Comparison of ENCODE assay signal across 8 mouse cellular contexts in genomic region chr19:58979436-58980055, GRCm38 (mm10). TPM values are rescaled to one million over a fixed set of nuclear protein-coding genes. Genes with fewer than 3 reads are reported as not detected.
DNase-seq lines count a peak whose midpoint lies in the region; ATAC-seq and TF ChIP-seq lines count a peak whose summit lies in the region.

No protein-coding gene starts in this region.

- no peak for TF ChIP-seq POLR2A in lung, adult 2 months (IDR thresholded peaks at IDR 0.05; ENCODE audit: borderline replicate concordance, extremely low read depth, low read depth, low read length)

- peaks cover 25% of the 10 kb centered on the region for H3K4me1 ChIP-seq in embryonic facial prominence, embryonic 13.5 days
- peaks cover 48% of the 10 kb centered on the region for H3K4me1 ChIP-seq in embryonic facial prominence, embryonic 10.5 days
- H3K4me1 ChIP-seq in lung, postnatal 0 days (ENCODE audit: insufficient read depth, low read depth, low read length) = no peaks in the 10 kb centered on the region
- H3K4me1 ChIP-seq in lung, adult 2 months (ENCODE audit: control insufficient read depth, insufficient read depth, low read length) = no peaks in the 10 kb centered on the region
- no peaks in the 10 kb centered on the region for H3K4me1 ChIP-seq in heart, embryonic 15.5 days (replicated peaks)
- H3K4me1 ChIP-seq in neural tube, embryonic 14.5 days (ENCODE audit: control insufficient read depth, insufficient read depth, low read length) = peaks cover 17% of the 10 kb centered on the region; the same call in 1 of the 2 replicates

- no peak for TF ChIP-seq EP300 in lung, postnatal 0 days (IDR thresholded peaks at IDR 0.05)

- peak overlapping the region; percentile 22; the same call in 1 of the 2 replicates for H3K4me2 ChIP-seq in embryonic facial prominence, embryonic 13.5 days
- no peak overlapping the region; the same call in 1 of the 2 replicates for H3K4me2 ChIP-seq in lung, postnatal 0 days (replicated peaks; ENCODE audit: low read depth, low read length)
- peak overlapping the region; percentile 37 for H3K4me2 ChIP-seq in heart, embryonic 15.5 days
- H3K4me2 ChIP-seq in neural tube, embryonic 14.5 days (ENCODE audit: low read depth, low read length) = peak overlapping the region; percentile 11; the same call in 1 of the 2 replicates

- no peaks in the 10 kb centered on the region for H3K9me3 ChIP-seq in embryonic facial prominence, embryonic 13.5 days
- H3K9me3 ChIP-seq in embryonic facial prominence, embryonic 10.5 days = no peaks in the 10 kb centered on the region
- no peaks in the 10 kb centered on the region for H3K9me3 ChIP-seq in lung, postnatal 0 days (ENCODE audit: low read length)
- H3K9me3 ChIP-seq in heart, embryonic 15.5 days (replicated peaks) = no peaks in the 10 kb centered on the region
- no peaks in the 10 kb centered on the region for H3K9me3 ChIP-seq in neural tube, embryonic 14.5 days (ENCODE audit: control insufficient read depth, low read length)

- no peaks in the 10 kb centered on the region for H3K36me3 ChIP-seq in embryonic facial prominence, embryonic 13.5 days
- H3K36me3 ChIP-seq in embryonic facial prominence, embryonic 10.5 days (replicated peaks) = no peaks in the 10 kb centered on the region
- H3K36me3 ChIP-seq in lung, postnatal 0 days (ENCODE audit: insufficient read depth, low read length) = no peaks in the 10 kb centered on the region
- H3K36me3 ChIP-seq in heart, embryonic 15.5 days = no peaks in the 10 kb centered on the region
- H3K36me3 ChIP-seq in neural tube, embryonic 14.5 days (ENCODE audit: control insufficient read depth, insufficient read depth, low read length) = no peaks in the 10 kb centered on the region

- no peak for ATAC-seq in embryonic facial prominence, embryonic 13.5 days (ENCODE audit: insufficient number of reproducible peaks, insufficient read depth, low FRiP score, low TSS enrichment, low read depth)
- no peak for ATAC-seq in lung, postnatal 0 days
- no peak for ATAC-seq in heart, embryonic 15.5 days (replicated peaks; ENCODE audit: insufficient number of reproducible peaks, insufficient read depth, low FRiP score, low read depth)
- no peak for ATAC-seq in neural tube, embryonic 14.5 days (ENCODE audit: low read depth)

- DNase-seq in embryonic facial prominence, embryonic 10.5 days (ENCODE audit: low spot score) = no peak
- peak; percentile 10 for DNase-seq in lung, postnatal 0 days (ENCODE audit: low spot score)
- DNase-seq in lung, adult 2 months = no peak
- DNase-seq in cerebellum, postnatal 10 days = peak; percentile 81
- no peak for DNase-seq in thymus, adult 18-20 months

- no peak overlapping the region for H3K9ac ChIP-seq in embryonic facial prominence, embryonic 13.5 days
- H3K9ac ChIP-seq in lung, postnatal 0 days (replicated peaks; ENCODE audit: low read depth) = no peak overlapping the region
- H3K9ac ChIP-seq in heart, embryonic 15.5 days = no peak overlapping the region
- no peak overlapping the region for H3K9ac ChIP-seq in neural tube, embryonic 14.5 days (replicated peaks; ENCODE audit: low read depth, low read length)

- no peak overlapping the region for H3K4me3 ChIP-seq in embryonic facial prominence, embryonic 13.5 days
- H3K4me3 ChIP-seq in embryonic facial prominence, embryonic 10.5 days = no peak overlapping the region
- peak overlapping the region; percentile 4; the same call in 1 of the 2 replicates for H3K4me3 ChIP-seq in lung, postnatal 0 days (ENCODE audit: low read depth, low read length)
- H3K4me3 ChIP-seq in lung, adult 2 months (replicated peaks; ENCODE audit: extremely low read depth, low read depth, low read length) = no peak overlapping the region
- H3K4me3 ChIP-seq in heart, embryonic 15.5 days = peak overlapping the region; percentile 13; the same call in 1 of the 2 replicates
- no peak overlapping the region for H3K4me3 ChIP-seq in neural tube, embryonic 14.5 days (ENCODE audit: low read depth, low read length)

- H3K27ac ChIP-seq in embryonic facial prominence, embryonic 13.5 days = no peak overlapping the region
- no peak overlapping the region for H3K27ac ChIP-seq in embryonic facial prominence, embryonic 10.5 days (replicated peaks)
- H3K27ac ChIP-seq in lung, postnatal 0 days (ENCODE audit: low read length) = no peak overlapping the region
- no peak overlapping the region for H3K27ac ChIP-seq in heart, embryonic 15.5 days
- no peak overlapping the region for H3K27ac ChIP-seq in neural tube, embryonic 14.5 days (ENCODE audit: low read depth, low read length)

- 32% methylated on average over 13 of the region's 13 CpGs for WGBS in embryonic facial prominence, embryonic 13.5 days
- 55% methylated on average over 13 of the region's 13 CpGs for WGBS in embryonic facial prominence, embryonic 10.5 days
- 57% methylated on average over 13 of the region's 13 CpGs for WGBS in lung, postnatal 0 days
- 59% methylated on average over 13 of the region's 13 CpGs for WGBS in lung, adult 2 months
- 46% methylated on average over 13 of the region's 13 CpGs for WGBS in heart, embryonic 15.5 days
- 26% methylated on average over 13 of the region's 13 CpGs for WGBS in neural tube, embryonic 14.5 days

- H3K27me3 ChIP-seq in embryonic facial prominence, embryonic 13.5 days = peaks cover 31% of the 10 kb centered on the region
- H3K27me3 ChIP-seq in embryonic facial prominence, embryonic 10.5 days (replicated peaks; ENCODE audit: low read depth, poor library complexity, severe bottlenecking) = peaks cover 63% of the 10 kb centered on the region
- no peaks in the 10 kb centered on the region for H3K27me3 ChIP-seq in lung, postnatal 0 days (replicated peaks; ENCODE audit: insufficient read depth, low read length)
- H3K27me3 ChIP-seq in heart, embryonic 15.5 days = no peaks in the 10 kb centered on the region
- H3K27me3 ChIP-seq in neural tube, embryonic 14.5 days (ENCODE audit: control insufficient read depth, insufficient read depth, low read length) = peaks cover 19% of the 10 kb centered on the region; the same call in 1 of the 2 replicates

- TF ChIP-seq CTCF in lung, postnatal 0 days (IDR thresholded peaks at IDR 0.05) = no peak
- TF ChIP-seq CTCF in lung, adult 2 months (IDR thresholded peaks at IDR 0.05; ENCODE audit: insufficient read depth, low read length) = no peak

RNA-seq across cellular contexts. Expression of gene Hspa12a, which starts 36.1 kb away (rescaled TPM):
- 3.8 and 4.7 TPM in 2 replicates for polyA plus RNA-seq in embryonic facial prominence, embryonic 13.5 days (2015; fragmentation: Nextera tagmentation; extraction: Ambion mirVana)
- 8.1 TPM in 2 replicates for polyA plus RNA-seq in embryonic facial prominence, embryonic 10.5 days (2016; fragmentation: Nextera tagmentation; extraction: Ambion mirVana)
- 3.3 and 3.9 TPM in 2 replicates for polyA plus RNA-seq in lung, postnatal 0 days (2015; fragmentation: Nextera tagmentation; extraction: Ambion mirVana)
- 12.5 and 13.1 TPM in 2 replicates for polyA plus RNA-seq in lung, adult 2 months (2012; rRNA removed)
- polyA plus RNA-seq in heart, embryonic 15.5 days (2015; fragmentation: Nextera tagmentation; extraction: Ambion mirVana) = 12.4 and 12.5 TPM in 2 replicates
- 45.3 and 53.9 TPM in 2 replicates for polyA plus RNA-seq in neural tube, embryonic 14.5 days (2014; fragmentation: Nextera tagmentation; extraction: Ambion mirVana)

RNA-seq across cellular contexts. Expression of gene Eno4, which starts 36.3 kb away (rescaled TPM):
- polyA plus RNA-seq in embryonic facial prominence, embryonic 13.5 days (2015; fragmentation: Nextera tagmentation; extraction: Ambion mirVana) = 0.24 and 0.26 TPM in 2 replicates
- 1.1 TPM in 2 replicates for polyA plus RNA-seq in embryonic facial prominence, embryonic 10.5 days (2016; fragmentation: Nextera tagmentation; extraction: Ambion mirVana)
- polyA plus RNA-seq in lung, postnatal 0 days (2015; fragmentation: Nextera tagmentation; extraction: Ambion mirVana) = 2.7 and 3.5 TPM in 2 replicates
- polyA plus RNA-seq in lung, adult 2 months (2012; rRNA removed) = 3.1 and 4.6 TPM in 2 replicates
- 0.19 and 0.25 TPM in 2 replicates for polyA plus RNA-seq in heart, embryonic 15.5 days (2015; fragmentation: Nextera tagmentation; extraction: Ambion mirVana)
- polyA plus RNA-seq in neural tube, embryonic 14.5 days (2014; fragmentation: Nextera tagmentation; extraction: Ambion mirVana) = 0.93 and 1.2 TPM in 2 replicates

Comparison
In these comparisons a context has a peak if more than half of its experiments do, and no peak if none do; other contexts are left out.
1. H3K4me3 ChIP-seq: peak in lung, postnatal 0 days (single experiment) and heart, embryonic 15.5 days (single experiment); none in embryonic facial prominence, embryonic 13.5 days (single experiment), embryonic facial prominence, embryonic 10.5 days (single experiment), lung, adult 2 months (single experiment) and neural tube, embryonic 14.5 days (single experiment).
2. DNase-seq: peak in lung, postnatal 0 days (single experiment) and cerebellum, postnatal 10 days (2 of 2); none in embryonic facial prominence, embryonic 10.5 days (single experiment), lung, adult 2 months (single experiment) and thymus, adult 18-20 months (0 of 2).